Mouse (Mus musculus) heart, adult 2 months (tissue): ENCODE measurements at regions not wholly inside any gene's neighbourhood (a gene's known extent, or its start where the extent isn't known, plus 50 kb on each side); places are given as distances from the start of the nearest gene placed in this dataset.

Source experiments
- DNase-seq, 2 experiments: peaks; one replicate each; pipeline ENCODE4 v3.0.0; 2021
- H3K27ac ChIP-seq: fragments of 200-600 bp; 2 replicates; pipeline ENCODE4 v1.8.1; 2022
- H3K27me3 ChIP-seq: fragments of 200-500 bp; 2 replicates; pipeline ENCODE4 v1.6.1; 2012; ENCODE audit warnings: mild to moderate bottlenecking, low read length, inconsistent platforms, mixed read lengths; ENCODE audit not compliant: control insufficient read depth, insufficient read depth
- H3K36me3 ChIP-seq: fragments of 200-500 bp; 2 replicates; pipeline ENCODE4 v1.6.1; 2012; ENCODE audit warnings: low read length, inconsistent platforms; ENCODE audit not compliant: control insufficient read depth, insufficient read depth
- H3K4me1 ChIP-seq: fragments of 200-500 bp; 2 replicates; pipeline ENCODE4 v1.6.1; 2011; ENCODE audit warnings: low read length; ENCODE audit not compliant: control insufficient read depth, insufficient read depth
- H3K4me3 ChIP-seq: fragments of 200-600 bp; 2 replicates; pipeline ENCODE4 v1.8.1; 2022
- H3K79me2 ChIP-seq: fragments of 200-500 bp; replicated peaks from 2 replicates; pipeline ENCODE4 v1.6.1; 2012; ENCODE audit warnings: mild to moderate bottlenecking, inconsistent platforms, low read length, moderate library complexity, mixed read lengths; ENCODE audit not compliant: control insufficient read depth, insufficient read depth
- H3K9ac ChIP-seq: fragments of 200-500 bp; 2 replicates; pipeline ENCODE4 v1.6.1; 2012; ENCODE audit warnings: low read depth, mild to moderate bottlenecking, control low read depth, inconsistent platforms, low read length, mixed read lengths
- CTCF ChIP-seq: fragments of 200-600 bp; IDR thresholded peaks from 2 replicates; pipeline ENCODE4 v1.8.1; 2022; ENCODE audit warnings: antibody characterized with exemption, mild to moderate bottlenecking, moderate library complexity
- EP300 ChIP-seq: fragments of 200-500 bp; IDR thresholded peaks from 2 replicates; pipeline ENCODE4 v1.6.1; 2011; ENCODE audit warnings: low read depth, low read length, control low read depth; ENCODE audit not compliant: insufficient read depth
- POLR2A ChIP-seq: fragments of 200-500 bp; IDR thresholded peaks from 2 replicates; pipeline ENCODE4 v1.6.1; 2011; ENCODE audit warnings: mild to moderate bottlenecking, low read depth, low read length, control low read depth; ENCODE audit not compliant: insufficient read depth
- WGBS: fragments of 180-500 bp; shearing (Covaris S2); methylation state at CpG from one replicate; pipeline ENCODE4 v1.1.7; 2018; 5-methylcytosine and 5-hydroxymethylcytosine counted together
- intact Hi-C: fragments of 180-260 bp; cut with DNase I; formaldehyde crosslinking; loops from one replicate; pipeline ENCODE4 v1.15.1; 2025

GRCm38 (mm10) chr14:37371972-37372371, 236.9 kb upstream of the Ghitm start:
- no peak for DNase-seq
- TF ChIP-seq POLR2A (no peak), EP300 (no peak), CTCF (no peak)
- WGBS = 73% methylated on average over 1 of the region's 1 CpGs
- no peaks in the 10 kb centered on the region for H3K36me3 ChIP-seq
- H3K4me3 ChIP-seq = no peak overlapping the region
- no peak overlapping the region for H3K27ac ChIP-seq
- H3K9ac ChIP-seq = no peak overlapping the region
- H3K79me2 ChIP-seq = no peaks in the 10 kb centered on the region
- H3K27me3 ChIP-seq = no peaks in the 10 kb centered on the region
- intact Hi-C loops = no loop called here
- H3K4me1 ChIP-seq = no peaks in the 10 kb centered on the region

- Histone ChIP-seq H3K27ac (no peak overlapping the region), H3K27me3 (no peaks in the 10 kb centered on the region), H3K4me3 (no peak overlapping the region), H3K36me3 (no peaks in the 10 kb centered on the region), H3K79me2 (no peaks in the 10 kb centered on the region), H3K9ac (no peak overlapping the region), H3K4me1 (no peaks in the 10 kb centered on the region)
- intact Hi-C loops = no loop called here
- no peak for DNase-seq
- 49% methylated on average over 3 of the region's 3 CpGs for WGBS
- TF ChIP-seq POLR2A = no peak
- no peak for TF ChIP-seq CTCF
- TF ChIP-seq EP300 = no peak
Measured at GRCm38 (mm10) chr14:37361896-37362295, 226.8 kb upstream of the Ghitm start.

GRCm38 (mm10) chr14:37355968-37356704, 221.1 kb upstream of the Ghitm start:
- Histone ChIP-seq H3K27ac (no peak overlapping the region), H3K27me3 (no peaks in the 10 kb centered on the region), H3K36me3 (no peaks in the 10 kb centered on the region), H3K79me2 (no peaks in the 10 kb centered on the region), H3K4me1 (no peaks in the 10 kb centered on the region), H3K9ac (no peak overlapping the region), H3K4me3 (no peak overlapping the region)
- WGBS = 41% methylated on average over 9 of the region's 9 CpGs
- intact Hi-C loops = no loop called here
- DNase-seq = peak in 1 of 2 experiments; percentile 20
- peak; percentile 49 for TF ChIP-seq CTCF
- no peak for TF ChIP-seq POLR2A
- no peak for TF ChIP-seq EP300

GRCm38 (mm10) chr14:37323392-37323791, 188.3 kb upstream of the Ghitm start:
- Histone ChIP-seq H3K27ac (no peak overlapping the region), H3K36me3 (no peaks in the 10 kb centered on the region), H3K9ac (no peak overlapping the region), H3K79me2 (no peaks in the 10 kb centered on the region), H3K4me1 (no peaks in the 10 kb centered on the region), H3K27me3 (no peaks in the 10 kb centered on the region), H3K4me3 (no peak overlapping the region)
- no peak for TF ChIP-seq POLR2A
- no peak for TF ChIP-seq CTCF
- no peak for TF ChIP-seq EP300
- DNase-seq = no peak
- WGBS = 49% methylated on average over 4 of the region's 4 CpGs
- intact Hi-C loops = no loop called here

- intact Hi-C loops = no loop called here
- no peak overlapping the region for H3K9ac ChIP-seq
- no peak overlapping the region for H3K4me3 ChIP-seq
- TF ChIP-seq POLR2A = no peak
- TF ChIP-seq CTCF = no peak
- no peak for TF ChIP-seq EP300
- H3K27ac ChIP-seq = no peak overlapping the region
- no peaks in the 10 kb centered on the region for H3K79me2 ChIP-seq
- no peaks in the 10 kb centered on the region for H3K27me3 ChIP-seq
- no peaks in the 10 kb centered on the region for H3K4me1 ChIP-seq
- WGBS = 66% methylated on average over 7 of the region's 7 CpGs
- H3K36me3 ChIP-seq = no peaks in the 10 kb centered on the region
- no peak for DNase-seq
Measured at GRCm38 (mm10) chr14:37315239-37315895, 180.3 kb upstream of the Ghitm start.

- DNase-seq = no peak
- intact Hi-C loops = no loop called here
- TF ChIP-seq POLR2A = no peak
- TF ChIP-seq CTCF = no peak
- TF ChIP-seq EP300 = no peak
- H3K79me2 ChIP-seq = no peaks in the 10 kb centered on the region
- H3K4me3 ChIP-seq = no peak overlapping the region
- H3K27me3 ChIP-seq = no peaks in the 10 kb centered on the region
- H3K27ac ChIP-seq = no peak overlapping the region
- H3K9ac ChIP-seq = no peak overlapping the region
- no peaks in the 10 kb centered on the region for H3K4me1 ChIP-seq
- H3K36me3 ChIP-seq = no peaks in the 10 kb centered on the region
Measured at GRCm38 (mm10) chr14:37313906-37314305, 178.8 kb upstream of the Ghitm start.
